Mouse (Mus musculus): Measurements from ENCODE around the gene Armc5. TPM values are rescaled to one million over a fixed set of nuclear protein-coding genes. Genes with fewer than 3 reads are reported as not detected.

The Armc5 gene
- 10.5 and 11.6 TPM in 2 replicates for polyA plus RNA-seq (2014; fragmentation: Nextera tagmentation; extraction: Ambion mirVana)

- Histone ChIP-seq H3K27me3 (ENCODE audit: control insufficient read depth, insufficient read depth, low read length) (no peaks in the 10 kb centered on the region), H3K27ac (ENCODE audit: low read depth, low read length) (peak within 1 kb of the TSS; percentile 86), H3K36me3 (ENCODE audit: control insufficient read depth, insufficient read depth, low read length) (peaks cover 6% of the 10 kb centered on the region), H3K9ac (ENCODE audit: low read length) (peak within 1 kb of the TSS; percentile 76), H3K9me3 (ENCODE audit: control insufficient read depth, low read length) (no peaks in the 10 kb centered on the region), H3K4me3 (ENCODE audit: low read depth, low read length) (peak within 1 kb of the TSS; percentile 53), H3K4me1 (ENCODE audit: control insufficient read depth, insufficient read depth, low read length) (peaks cover 4% of the 10 kb centered on the region; the same call in 1 of the 2 replicates), H3K4me2 (ENCODE audit: low read depth) (peak within 1 kb of the TSS; percentile 92)
- DNase-seq (ENCODE audit: low spot score) (peak; percentile 88), ATAC-seq (ENCODE audit: insufficient read depth, low FRiP score, low TSS enrichment) (0 out of 2 replicates have a peak, but pooled peaks have one; percentile 14)
- 26% methylated on average over 37 of the region's 37 CpGs for WGBS
Measured at GRCm38 (mm10) chr7:128236856-128237592, at the start of gene Armc5. Gene Armc5, plus strand, starts transcription at chr7:128237342.

GRCm38 (mm10) chr7:128201607-128202006 is 35.5 kb upstream of the Armc5 start:
- WGBS: 87% methylated on average over 9 of the region's 9 CpGs
- H3K9me3 ChIP-seq (ENCODE audit: control insufficient read depth, low read length): no peaks in the 10 kb centered on the region

GRCm38 (mm10) chr7:128203071-128203470 is 34.1 kb upstream of the Armc5 start:
- WGBS: 77% methylated on average over 9 of the region's 9 CpGs
- DNase-seq (ENCODE audit: low spot score) (no peak), ATAC-seq (ENCODE audit: insufficient read depth, low FRiP score, low TSS enrichment) (no peak)

More at GRCm38 (mm10) chr7:128201607-128202006, 35.5 kb upstream of the Armc5 start:
- DNase-seq (ENCODE audit: low spot score) (no peak), ATAC-seq (ENCODE audit: insufficient read depth, low FRiP score, low TSS enrichment) (no peak)
- Histone ChIP-seq H3K4me1 (ENCODE audit: control insufficient read depth, insufficient read depth, low read length) (no peaks in the 10 kb centered on the region), H3K36me3 (ENCODE audit: control insufficient read depth, insufficient read depth, low read length) (no peaks in the 10 kb centered on the region), H3K27me3 (ENCODE audit: control insufficient read depth, insufficient read depth, low read length) (no peaks in the 10 kb centered on the region), H3K9ac (ENCODE audit: low read length) (no peak overlapping the region), H3K27ac (ENCODE audit: low read depth, low read length) (no peak overlapping the region), H3K4me3 (ENCODE audit: low read depth, low read length) (no peak overlapping the region), H3K4me2 (ENCODE audit: low read depth) (no peak overlapping the region)

GRCm38 (mm10) chr7:128204179-128204578 is 33.0 kb upstream of the Armc5 start:
- no peak overlapping the region for H3K27ac ChIP-seq (ENCODE audit: low read depth, low read length)
- ATAC-seq (ENCODE audit: insufficient read depth, low FRiP score, low TSS enrichment): no peak
- DNase-seq (ENCODE audit: low spot score): no peak
- no peaks in the 10 kb centered on the region for H3K4me1 ChIP-seq (ENCODE audit: control insufficient read depth, insufficient read depth, low read length)
- H3K9ac ChIP-seq (ENCODE audit: low read length): no peak overlapping the region
- H3K4me2 ChIP-seq (ENCODE audit: low read depth): no peak overlapping the region
- H3K27me3 ChIP-seq (ENCODE audit: control insufficient read depth, insufficient read depth, low read length): no peaks in the 10 kb centered on the region
- 92% methylated on average over 8 of the region's 8 CpGs for WGBS
- H3K9me3 ChIP-seq (ENCODE audit: control insufficient read depth, low read length): no peaks in the 10 kb centered on the region
- no peaks in the 10 kb centered on the region for H3K36me3 ChIP-seq (ENCODE audit: control insufficient read depth, insufficient read depth, low read length)
- H3K4me3 ChIP-seq (ENCODE audit: low read depth, low read length): no peak overlapping the region

More at GRCm38 (mm10) chr7:128203071-128203470, 34.1 kb upstream of the Armc5 start:
- Histone ChIP-seq H3K27me3 (ENCODE audit: control insufficient read depth, insufficient read depth, low read length) (no peaks in the 10 kb centered on the region), H3K36me3 (ENCODE audit: control insufficient read depth, insufficient read depth, low read length) (no peaks in the 10 kb centered on the region), H3K9ac (ENCODE audit: low read length) (no peak overlapping the region), H3K4me3 (ENCODE audit: low read depth, low read length) (no peak overlapping the region), H3K27ac (ENCODE audit: low read depth, low read length) (no peak overlapping the region), H3K4me1 (ENCODE audit: control insufficient read depth, insufficient read depth, low read length) (no peaks in the 10 kb centered on the region), H3K4me2 (ENCODE audit: low read depth) (no peak overlapping the region), H3K9me3 (ENCODE audit: control insufficient read depth, low read length) (no peaks in the 10 kb centered on the region)

- 89% methylated on average over 18 of the region's 18 CpGs for WGBS
- Histone ChIP-seq H3K4me3 (ENCODE audit: low read depth, low read length) (no peak overlapping the region), H3K9ac (ENCODE audit: low read length) (no peak overlapping the region), H3K9me3 (ENCODE audit: control insufficient read depth, low read length) (no peaks in the 10 kb centered on the region), H3K27me3 (ENCODE audit: control insufficient read depth, insufficient read depth, low read length) (no peaks in the 10 kb centered on the region), H3K36me3 (ENCODE audit: control insufficient read depth, insufficient read depth, low read length) (no peaks in the 10 kb centered on the region), H3K27ac (ENCODE audit: low read depth, low read length) (no peak overlapping the region), H3K4me2 (ENCODE audit: low read depth) (no peak overlapping the region), H3K4me1 (ENCODE audit: control insufficient read depth, insufficient read depth, low read length) (no peaks in the 10 kb centered on the region)
- ATAC-seq (ENCODE audit: insufficient read depth, low FRiP score, low TSS enrichment) (no peak), DNase-seq (ENCODE audit: low spot score) (no peak)
Measured at GRCm38 (mm10) chr7:128205695-128206094, 31.4 kb upstream of the Armc5 start.

- ATAC-seq (ENCODE audit: insufficient read depth, low FRiP score, low TSS enrichment) (no peak), DNase-seq (ENCODE audit: low spot score) (no peak)
- 84% methylated on average over 6 of the region's 6 CpGs for WGBS
- no peaks in the 10 kb centered on the region for H3K36me3 ChIP-seq (ENCODE audit: control insufficient read depth, insufficient read depth, low read length)
- H3K4me2 ChIP-seq (ENCODE audit: low read depth): no peak within 1 kb of the TSS
- no peak within 1 kb of the TSS for H3K4me3 ChIP-seq (ENCODE audit: low read depth, low read length)
- no peaks in the 10 kb centered on the region for H3K4me1 ChIP-seq (ENCODE audit: control insufficient read depth, insufficient read depth, low read length)
- H3K9me3 ChIP-seq (ENCODE audit: control insufficient read depth, low read length): no peaks in the 10 kb centered on the region
- no peaks in the 10 kb centered on the region for H3K27me3 ChIP-seq (ENCODE audit: control insufficient read depth, insufficient read depth, low read length)
- no peak within 1 kb of the TSS for H3K27ac ChIP-seq (ENCODE audit: low read depth, low read length)
- no peak within 1 kb of the TSS for H3K9ac ChIP-seq (ENCODE audit: low read length)
Measured at GRCm38 (mm10) chr7:128206152-128206551, 31.0 kb upstream of the Armc5 start, which contains the start of gene Cox6a2. Gene Cox6a2, minus strand, starts transcription at chr7:128206387.

GRCm38 (mm10) chr7:128208187-128208586 is 29.0 kb upstream of the Armc5 start:
- Histone ChIP-seq H3K36me3 (ENCODE audit: control insufficient read depth, insufficient read depth, low read length) (no peaks in the 10 kb centered on the region), H3K4me3 (ENCODE audit: low read depth, low read length) (no peak overlapping the region), H3K9me3 (ENCODE audit: control insufficient read depth, low read length) (no peaks in the 10 kb centered on the region), H3K4me2 (ENCODE audit: low read depth) (no peak overlapping the region), H3K27me3 (ENCODE audit: control insufficient read depth, insufficient read depth, low read length) (no peaks in the 10 kb centered on the region), H3K4me1 (ENCODE audit: control insufficient read depth, insufficient read depth, low read length) (no peaks in the 10 kb centered on the region), H3K27ac (ENCODE audit: low read depth, low read length) (no peak overlapping the region), H3K9ac (ENCODE audit: low read length) (no peak overlapping the region)
- no peak for ATAC-seq (ENCODE audit: insufficient read depth, low FRiP score, low TSS enrichment)
- WGBS: 7% methylated on average over 4 of the region's 4 CpGs
- peak; percentile 57 for DNase-seq (ENCODE audit: low spot score)

- H3K27me3 ChIP-seq (ENCODE audit: control insufficient read depth, insufficient read depth, low read length): no peaks in the 10 kb centered on the region
- no peaks in the 10 kb centered on the region for H3K36me3 ChIP-seq (ENCODE audit: control insufficient read depth, insufficient read depth, low read length)
- WGBS: 50% methylated on average over 3 of the region's 3 CpGs
- DNase-seq (ENCODE audit: low spot score): no peak
- H3K27ac ChIP-seq (ENCODE audit: low read depth, low read length): no peak overlapping the region
- H3K4me3 ChIP-seq (ENCODE audit: low read depth, low read length): no peak overlapping the region
- H3K4me1 ChIP-seq (ENCODE audit: control insufficient read depth, insufficient read depth, low read length): no peaks in the 10 kb centered on the region
- H3K4me2 ChIP-seq (ENCODE audit: low read depth): no peak overlapping the region
- no peak overlapping the region for H3K9ac ChIP-seq (ENCODE audit: low read length)
- H3K9me3 ChIP-seq (ENCODE audit: control insufficient read depth, low read length): no peaks in the 10 kb centered on the region
- no peak for ATAC-seq (ENCODE audit: insufficient read depth, low FRiP score, low TSS enrichment)
Measured at GRCm38 (mm10) chr7:128209826-128210225, 27.3 kb upstream of the Armc5 start.

GRCm38 (mm10) chr7:128219952-128220351 is 17.2 kb upstream of the Armc5 start:
- H3K9ac ChIP-seq (ENCODE audit: low read length): no peak overlapping the region
- 86% methylated on average over 4 of the region's 4 CpGs for WGBS
- H3K9me3 ChIP-seq (ENCODE audit: control insufficient read depth, low read length): no peaks in the 10 kb centered on the region
- no peak overlapping the region for H3K27ac ChIP-seq (ENCODE audit: low read depth, low read length)
- no peaks in the 10 kb centered on the region for H3K4me1 ChIP-seq (ENCODE audit: control insufficient read depth, insufficient read depth, low read length)
- H3K4me2 ChIP-seq (ENCODE audit: low read depth): no peak overlapping the region
- H3K27me3 ChIP-seq (ENCODE audit: control insufficient read depth, insufficient read depth, low read length): no peaks in the 10 kb centered on the region
- no peaks in the 10 kb centered on the region for H3K36me3 ChIP-seq (ENCODE audit: control insufficient read depth, insufficient read depth, low read length)
- ATAC-seq (ENCODE audit: insufficient read depth, low FRiP score, low TSS enrichment) (no peak), DNase-seq (ENCODE audit: low spot score) (no peak)
- H3K4me3 ChIP-seq (ENCODE audit: low read depth, low read length): no peak overlapping the region

All from neural tube, embryonic 11.5 days (tissue).